Mouse (Mus musculus) liver, adult 2 months (tissue): ENCODE results near the gene Arid4b. TPM values are rescaled to one million over a fixed set of nuclear protein-coding genes. Genes with fewer than 3 reads are reported as not detected.

ENCODE experiments used
- DNase-seq: peaks from one replicate; pipeline ENCODE4 v3.0.0-alpha.2; 2011; ENCODE audit warnings: low read depth, low spot score; ENCODE audit errors: extremely low read depth
- H3K27ac ChIP-seq: fragments of 200-500 bp; replicated peaks from 2 replicates; pipeline ENCODE4 v1.5.1; 2012; ENCODE audit warnings: low read depth, mild to moderate bottlenecking, control low read depth, inconsistent platforms, low read length; ENCODE audit not compliant: insufficient read depth
- H3K27me3 ChIP-seq: fragments of 200-500 bp; 2 replicates; pipeline ENCODE4 v1.6.1; 2012; ENCODE audit warnings: mild to moderate bottlenecking, moderate library complexity, low read length, inconsistent platforms; ENCODE audit not compliant: control insufficient read depth, insufficient read depth
- H3K36me3 ChIP-seq: fragments of 200-500 bp; 2 replicates; pipeline ENCODE4 v1.6.1; 2012; ENCODE audit warnings: low read length, inconsistent platforms; ENCODE audit not compliant: control insufficient read depth, insufficient read depth
- H3K4me1 ChIP-seq: fragments of 200-500 bp; 2 replicates; pipeline ENCODE4 v1.6.1; 2011; ENCODE audit warnings: low read length; ENCODE audit not compliant: control insufficient read depth, insufficient read depth
- H3K4me3 ChIP-seq: fragments of 200-500 bp; 2 replicates; pipeline ENCODE4 v1.5.1; 2011; ENCODE audit warnings: low read depth, mild to moderate bottlenecking, control low read depth, low read length, moderate library complexity; ENCODE audit not compliant: insufficient read depth
- H3K79me2 ChIP-seq: fragments of 200-500 bp; 2 replicates; pipeline ENCODE4 v1.6.1; 2012; ENCODE audit warnings: inconsistent platforms, mild to moderate bottlenecking, low read length, moderate library complexity; ENCODE audit not compliant: control insufficient read depth, insufficient read depth
- H3K9ac ChIP-seq: fragments of 200-500 bp; 2 replicates; pipeline ENCODE4 v1.6.1; 2012; ENCODE audit warnings: low read depth, mild to moderate bottlenecking, control low read depth, inconsistent platforms, low read length
- CTCF ChIP-seq: fragments of 200-500 bp; IDR thresholded peaks from 2 replicates; pipeline ENCODE4 v1.5.1; 2011; ENCODE audit warnings: low read depth, low read length, control low read depth
- POLR2A ChIP-seq: fragments of 200-500 bp; IDR thresholded peaks from 2 replicates; pipeline ENCODE4 v1.6.1; 2011; ENCODE audit warnings: low read length, control low read depth; ENCODE audit not compliant: insufficient read depth; ENCODE audit errors: extremely low read depth
- WGBS: fragments of 180-500 bp; shearing (Covaris S2); methylation state at CpG from one replicate; pipeline ENCODE4 v1.1.7; 2018; 5-methylcytosine and 5-hydroxymethylcytosine counted together
- polyA plus RNA-seq: library from polyadenylated mRNA; depleted of rRNA; stranded (reverse); fragments of >200 nt; gene quantifications from 2 replicates; pipeline ENCODE4 v1.2.3, GENCODE M21; 2012
- total RNA-seq: library from RNA; depleted of rRNA; stranded (reverse); fragments of >200 nt; gene quantifications from 2 replicates; pipeline ENCODE4 v1.2.3, GENCODE M21; 2014

The Arid4b gene
- total and polyA plus RNA-seq, 2 experiments: 3.0 to 14.5 TPM

GRCm38 (mm10) chr13:14035875-14036630 lies 27.0 kb upstream of the Arid4b start:
- Histone ChIP-seq H3K27me3 (no peaks in the 10 kb centered on the region), H3K27ac (peak overlapping the region; percentile 65), H3K79me2 (peaks cover 8% of the 10 kb centered on the region; the same call in 1 of the 2 replicates), H3K4me3 (no peak overlapping the region), H3K4me1 (peaks cover 27% of the 10 kb centered on the region), H3K36me3 (no peaks in the 10 kb centered on the region; the same call in 1 of the 2 replicates), H3K9ac (peak overlapping the region; percentile 8; the same call in 1 of the 2 replicates)
- TF ChIP-seq POLR2A (no peak), CTCF (no peak)
- peak; percentile 82 for DNase-seq
- 48% methylated on average over 11 of the region's 11 CpGs for WGBS

- no peak for TF ChIP-seq POLR2A
- no peak for TF ChIP-seq CTCF
- Histone ChIP-seq H3K4me3 (peak overlapping the region; percentile 67), H3K36me3 (no peaks in the 10 kb centered on the region), H3K9ac (peak overlapping the region; percentile 86), H3K79me2 (peaks cover 3% of the 10 kb centered on the region; the same call in 1 of the 2 replicates), H3K27me3 (no peaks in the 10 kb centered on the region), H3K27ac (peak overlapping the region; percentile 84; the same call in 1 of the 2 replicates), H3K4me1 (peaks cover 17% of the 10 kb centered on the region)
- no peak for DNase-seq
- 2% methylated on average over 8 of the region's 8 CpGs for WGBS
Observed at GRCm38 (mm10) chr13:14038911-14039291, 24.1 kb upstream of the Arid4b start.

- Histone ChIP-seq H3K27ac (peak within 1 kb of the TSS; percentile 84), H3K27me3 (no peaks in the 10 kb centered on the region), H3K79me2 (peaks cover 3% of the 10 kb centered on the region; the same call in 1 of the 2 replicates), H3K4me3 (peak within 1 kb of the TSS; percentile 67), H3K9ac (peak within 1 kb of the TSS; percentile 86), H3K36me3 (no peaks in the 10 kb centered on the region), H3K4me1 (peaks cover 17% of the 10 kb centered on the region)
- TF ChIP-seq CTCF: no peak
- TF ChIP-seq POLR2A: no peak
- peak; percentile 91 for DNase-seq
- WGBS: under 1% methylated on average over 35 of the region's 35 CpGs
Observed at GRCm38 (mm10) chr13:14039292-14039965, 23.6 kb upstream of the Arid4b start, which contains the start of gene Tbce. Gene Tbce, minus strand, starts transcription at chr13:14039638.

GRCm38 (mm10) chr13:14040186-14040585 lies 22.8 kb upstream of the Arid4b start:
- H3K4me3 ChIP-seq: peak overlapping the region; percentile 67
- 6% methylated on average over 5 of the region's 5 CpGs for WGBS
- H3K4me1 ChIP-seq: peaks cover 15% of the 10 kb centered on the region
- H3K79me2 ChIP-seq: peaks cover 3% of the 10 kb centered on the region; the same call in 1 of the 2 replicates
- TF ChIP-seq POLR2A (no peak), CTCF (no peak)
- no peak overlapping the region; the same call in 1 of the 2 replicates for H3K9ac ChIP-seq
- DNase-seq: peak; percentile 78
- no peaks in the 10 kb centered on the region for H3K36me3 ChIP-seq
- peak overlapping the region; percentile 26 for H3K27ac ChIP-seq
- no peaks in the 10 kb centered on the region for H3K27me3 ChIP-seq

GRCm38 (mm10) chr13:14043851-14044250 lies 19.2 kb upstream of the Arid4b start:
- Histone ChIP-seq H3K27ac (no peak overlapping the region), H3K36me3 (peaks cover 7% of the 10 kb centered on the region; the same call in 1 of the 2 replicates), H3K4me3 (no peak overlapping the region), H3K4me1 (peaks cover 11% of the 10 kb centered on the region), H3K79me2 (peaks cover under 1% of the 10 kb centered on the region; the same call in 1 of the 2 replicates), H3K27me3 (no peaks in the 10 kb centered on the region), H3K9ac (no peak overlapping the region)
- no peak for DNase-seq
- TF ChIP-seq CTCF (no peak), POLR2A (no peak)

- no peak overlapping the region for H3K27ac ChIP-seq
- H3K36me3 ChIP-seq: peaks cover 10% of the 10 kb centered on the region; the same call in 1 of the 2 replicates
- no peak overlapping the region for H3K4me3 ChIP-seq
- H3K27me3 ChIP-seq: no peaks in the 10 kb centered on the region
- TF ChIP-seq POLR2A (no peak), CTCF (no peak)
- WGBS: 76% methylated on average over 2 of the region's 2 CpGs
- no peak overlapping the region for H3K9ac ChIP-seq
- no peak for DNase-seq
- no peaks in the 10 kb centered on the region for H3K79me2 ChIP-seq
- H3K4me1 ChIP-seq: peaks cover 11% of the 10 kb centered on the region
Observed at GRCm38 (mm10) chr13:14044521-14044920, 18.5 kb upstream of the Arid4b start.
